Mouse (Mus musculus): ENCODE measurements at regions not wholly inside any gene's neighbourhood (a gene's known extent, or its start where the extent isn't known, plus 50 kb on each side); places are given as distances from the start of the nearest gene placed in this dataset.

DNA sequence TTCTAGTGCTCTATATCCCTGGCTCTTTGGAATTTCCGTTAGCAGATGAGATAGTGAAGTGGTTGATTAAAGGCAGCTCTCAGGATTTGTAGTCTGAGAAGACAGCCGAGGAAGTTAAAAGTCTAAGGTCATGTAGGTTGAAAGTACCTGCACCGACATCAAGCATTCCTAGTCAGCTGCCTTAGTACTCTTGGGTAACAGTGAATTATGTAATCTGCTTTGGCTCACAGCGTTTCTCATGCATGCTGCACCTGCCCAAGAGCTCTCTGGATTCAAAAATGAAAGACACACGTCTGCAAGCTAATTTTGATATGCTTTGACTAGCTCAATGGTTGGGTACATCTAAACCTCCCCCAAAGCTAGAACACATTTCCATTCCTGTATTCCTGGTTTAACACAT, 849.6 kb downstream of the Cdh8 start:
- H3K4me2 ChIP-seq, result no peak overlapping the region
- no peaks in the 10 kb centered on the region for H3K9me3 ChIP-seq
- WGBS, result 76% methylated on average over 5 of the region's 5 CpGs
- no peak for ATAC-seq (ENCODE audit: low FRiP score, low read depth)
- no peaks in the 10 kb centered on the region for H3K27me3 ChIP-seq
- H3K4me1 ChIP-seq (replicated peaks), result no peaks in the 10 kb centered on the region
- no peak overlapping the region for H3K4me3 ChIP-seq
- H3K36me3 ChIP-seq, result no peaks in the 10 kb centered on the region
- H3K9ac ChIP-seq, result no peak overlapping the region
- no peak overlapping the region for H3K27ac ChIP-seq (replicated peaks)

DNA sequence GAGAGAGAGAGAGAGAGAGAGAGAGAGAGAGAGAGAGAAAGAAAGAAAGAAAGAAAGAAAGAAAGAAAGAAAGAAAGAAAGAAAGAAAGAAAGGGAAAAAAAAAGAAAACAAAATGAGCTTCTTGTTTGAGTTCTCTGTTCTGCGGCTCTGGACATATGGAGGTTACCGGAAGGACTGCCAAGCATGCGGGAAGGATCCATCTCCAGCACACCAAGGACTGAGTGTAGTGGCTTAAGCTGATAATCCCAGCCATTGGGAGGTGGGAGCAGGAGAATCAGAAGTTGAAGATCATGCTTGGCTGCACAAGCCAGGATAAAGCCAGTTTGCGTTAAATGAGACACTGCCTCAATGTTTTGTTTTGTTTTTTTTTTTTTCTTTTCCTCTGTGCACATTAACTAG, 897.8 kb downstream of the Cdh8 start:
- H3K4me3 ChIP-seq, result no peak overlapping the region
- no peak for ATAC-seq (ENCODE audit: low FRiP score, low read depth)
- WGBS, result 71% methylated on average over 4 of the region's 4 CpGs

DNA sequence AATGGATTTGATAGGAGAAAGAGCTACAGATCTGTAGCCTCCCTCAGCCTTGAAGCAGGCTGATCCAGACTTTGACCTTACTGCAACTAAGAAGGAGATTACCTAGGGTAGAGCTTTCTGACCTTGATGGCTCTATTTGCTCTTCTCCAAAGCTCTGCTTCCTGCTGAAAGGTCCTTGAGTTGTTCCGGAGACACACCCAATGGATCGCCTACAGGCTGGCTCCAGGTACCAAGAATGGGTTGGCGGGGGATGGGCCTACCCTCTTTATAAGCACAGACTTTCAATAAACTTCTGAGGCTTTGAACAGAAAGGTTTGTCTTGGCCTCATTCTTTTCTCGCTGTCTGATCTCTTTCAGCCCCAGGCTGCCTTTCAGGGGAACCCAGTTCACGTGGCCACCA, 901.0 kb downstream of the Cdh8 start:
- WGBS, result 79% methylated on average over 5 of the region's 5 CpGs
- Histone ChIP-seq H3K9me3 (no peaks in the 10 kb centered on the region), H3K9ac (no peak overlapping the region)

More for the DNA sequence above, 897.8 kb downstream of the Cdh8 start:
- Histone ChIP-seq H3K36me3 (no peaks in the 10 kb centered on the region), H3K27ac (replicated peaks) (no peak overlapping the region), H3K27me3 (no peaks in the 10 kb centered on the region), H3K9me3 (no peaks in the 10 kb centered on the region), H3K4me2 (no peak overlapping the region), H3K9ac (no peak overlapping the region), H3K4me1 (replicated peaks) (no peaks in the 10 kb centered on the region)

DNA sequence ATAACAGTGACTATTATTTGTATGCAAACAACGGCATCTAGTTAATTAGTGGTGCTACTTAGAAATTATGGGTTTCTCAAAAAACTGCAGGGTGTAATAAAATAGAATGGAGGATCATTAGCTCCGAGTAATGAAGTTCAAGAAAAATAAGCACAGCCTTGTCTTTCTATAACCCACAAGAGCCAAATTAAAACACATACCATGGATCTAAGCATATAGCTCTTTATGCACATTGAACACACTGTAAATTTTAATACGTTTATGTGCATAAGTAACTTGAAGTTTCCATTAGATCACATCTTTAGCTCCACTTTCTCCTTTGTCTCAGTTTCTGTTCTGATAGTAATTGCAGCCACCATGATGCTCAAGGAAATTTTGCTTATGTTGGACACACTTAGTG, 919.5 kb downstream of the Cdh8 start:
- no peaks in the 10 kb centered on the region for H3K27me3 ChIP-seq
- no peaks in the 10 kb centered on the region for H3K4me1 ChIP-seq (replicated peaks)
- WGBS, result 81% methylated on average over 3 of the region's 3 CpGs
- no peaks in the 10 kb centered on the region for H3K9me3 ChIP-seq
- no peak for ATAC-seq (ENCODE audit: low FRiP score, low read depth)
- H3K4me3 ChIP-seq, result no peak overlapping the region
- H3K27ac ChIP-seq (replicated peaks), result no peak overlapping the region
- H3K9ac ChIP-seq, result no peak overlapping the region
- no peak overlapping the region for H3K4me2 ChIP-seq
- no peaks in the 10 kb centered on the region for H3K36me3 ChIP-seq

More for the DNA sequence above, 901.0 kb downstream of the Cdh8 start:
- no peaks in the 10 kb centered on the region for H3K27me3 ChIP-seq
- H3K4me3 ChIP-seq, result no peak overlapping the region
- H3K4me1 ChIP-seq (replicated peaks), result no peaks in the 10 kb centered on the region
- no peak overlapping the region for H3K4me2 ChIP-seq
- ATAC-seq (ENCODE audit: low FRiP score, low read depth), result no peak
- H3K27ac ChIP-seq (replicated peaks), result no peak overlapping the region
- no peaks in the 10 kb centered on the region for H3K36me3 ChIP-seq

DNA sequence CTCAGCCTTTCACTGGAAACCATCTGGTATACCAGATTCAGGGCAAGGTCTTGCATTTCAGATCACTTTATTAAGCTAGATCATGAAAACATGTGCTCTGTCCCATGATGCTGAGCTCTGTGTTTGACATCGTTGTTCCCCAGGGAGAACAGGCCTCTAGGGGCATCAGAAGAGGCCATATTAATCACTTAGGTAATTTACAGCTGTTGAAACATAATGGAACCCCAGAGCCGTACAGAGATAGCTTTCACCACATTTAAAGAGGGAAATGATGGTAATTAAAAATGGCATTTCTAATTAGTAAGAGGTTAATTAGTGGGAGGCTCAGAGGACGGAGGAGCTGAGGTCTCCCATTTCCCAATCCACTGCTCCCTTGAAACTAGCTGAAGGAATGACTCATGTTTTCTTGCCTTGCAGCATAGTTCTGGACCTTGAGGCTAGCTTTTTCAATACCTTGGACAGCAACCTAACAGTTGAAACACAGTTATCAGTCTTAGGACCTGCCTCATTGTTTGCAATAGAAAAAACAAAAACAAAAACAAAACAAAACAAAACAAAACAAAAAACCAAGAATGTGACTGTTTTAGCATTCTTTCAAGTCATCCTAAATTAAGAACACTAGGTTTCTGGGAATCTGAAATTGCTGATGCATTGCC, 952.8 kb downstream of the Cdh8 start:
- no peak overlapping the region for H3K27ac ChIP-seq (replicated peaks)
- H3K27me3 ChIP-seq, result no peaks in the 10 kb centered on the region
- 33% methylated on average over 3 of the region's 3 CpGs for WGBS
- no peak overlapping the region for H3K9ac ChIP-seq
- no peak for ATAC-seq (ENCODE audit: low FRiP score, low read depth)
- no peaks in the 10 kb centered on the region for H3K4me1 ChIP-seq (replicated peaks)
- no peak overlapping the region for H3K4me3 ChIP-seq
- H3K36me3 ChIP-seq, result no peaks in the 10 kb centered on the region
- H3K9me3 ChIP-seq, result no peaks in the 10 kb centered on the region
- H3K4me2 ChIP-seq, result no peak overlapping the region

DNA sequence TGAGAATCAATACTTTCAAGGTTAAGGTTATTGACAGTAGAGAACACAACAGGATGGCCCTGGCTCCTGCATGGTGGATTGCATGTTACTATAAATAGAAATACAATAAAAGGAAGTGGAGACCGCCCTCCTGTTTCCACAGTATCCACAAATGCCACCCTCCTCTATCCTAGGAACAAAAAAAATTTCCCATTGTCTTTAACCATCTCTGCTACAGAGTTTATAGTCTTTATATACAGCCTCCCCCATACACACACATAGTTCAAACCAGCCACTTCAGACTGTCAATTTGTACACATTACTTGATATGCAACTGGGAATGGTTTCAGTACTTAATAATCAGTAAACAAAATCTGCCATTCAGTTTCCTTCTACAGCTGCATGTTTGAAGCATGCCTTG, 960.7 kb downstream of the Cdh8 start:
- Histone ChIP-seq H3K9ac (no peak overlapping the region), H3K4me2 (no peak overlapping the region), H3K4me3 (no peak overlapping the region), H3K27ac (replicated peaks) (no peak overlapping the region), H3K36me3 (no peaks in the 10 kb centered on the region), H3K27me3 (no peaks in the 10 kb centered on the region), H3K4me1 (replicated peaks) (no peaks in the 10 kb centered on the region), H3K9me3 (no peaks in the 10 kb centered on the region)
- 86% methylated on average over 1 of the region's 1 CpGs for WGBS
- no peak for ATAC-seq (ENCODE audit: low FRiP score, low read depth)
